Mouse (Mus musculus): ENCODE data around the gene Syk.

Syk gene

GRCm38 (mm10) chr13:52651383-52652252, 68.6 kb downstream of the Syk start:
- DNase-seq (ENCODE audit: low spot score): peak; percentile 84

- DNase-seq (ENCODE audit: low spot score): no peak
Observed at GRCm38 (mm10) chr13:52652253-52652628, 69.3 kb downstream of the Syk start.

GRCm38 (mm10) chr13:52654081-52654829, 71.3 kb downstream of the Syk start:
- no peak for DNase-seq (ENCODE audit: low spot score)

GRCm38 (mm10) chr13:52654830-52655308, 71.9 kb downstream of the Syk start:
- no peak for DNase-seq (ENCODE audit: low spot score)

- DNase-seq (ENCODE audit: low spot score): no peak
Observed at GRCm38 (mm10) chr13:52657966-52658365, 75.0 kb downstream of the Syk start.

GRCm38 (mm10) chr13:52658477-52658876, 75.5 kb downstream of the Syk start:
- peak; percentile 51 for DNase-seq (ENCODE audit: low spot score)

- no peak for DNase-seq (ENCODE audit: low spot score)
Observed at GRCm38 (mm10) chr13:52659171-52659665, 76.2 kb downstream of the Syk start.

GRCm38 (mm10) chr13:52669889-52670288, 86.9 kb downstream of the Syk start:
- DNase-seq (ENCODE audit: low spot score): no peak

- DNase-seq (ENCODE audit: low spot score): no peak
Observed at GRCm38 (mm10) chr13:52673272-52673671, 90.3 kb downstream of the Syk start.

- DNase-seq (ENCODE audit: low spot score): no peak
Observed at GRCm38 (mm10) chr13:52673856-52674255, 90.9 kb downstream of the Syk start.

- no peak for DNase-seq (ENCODE audit: low spot score)
Observed at GRCm38 (mm10) chr13:52674839-52675238, 91.9 kb downstream of the Syk start.

GRCm38 (mm10) chr13:52675526-52676294, 92.7 kb downstream of the Syk start:
- no peak for DNase-seq (ENCODE audit: low spot score)

- DNase-seq (ENCODE audit: low spot score): no peak
Observed at GRCm38 (mm10) chr13:52676671-52677445, 93.9 kb downstream of the Syk start.

GRCm38 (mm10) chr13:52679906-52680305, 96.9 kb downstream of the Syk start:
- DNase-seq (ENCODE audit: low spot score): no peak

- DNase-seq (ENCODE audit: low spot score): no peak
Observed at GRCm38 (mm10) chr13:52682107-52682506, 99.1 kb downstream of the Syk start.

- no peak for DNase-seq (ENCODE audit: low spot score)
Observed at GRCm38 (mm10) chr13:52690425-52690824, 107.5 kb downstream of the Syk start.

- no peak for DNase-seq (ENCODE audit: low spot score)
Observed at GRCm38 (mm10) chr13:52692311-52692710, 109.3 kb downstream of the Syk start.

GRCm38 (mm10) chr13:52694857-52695256, 111.9 kb downstream of the Syk start:
- DNase-seq (ENCODE audit: low spot score): no peak

Measured in adipocyte (in vitro differentiated cells).